Mouse (Mus musculus) adrenal gland, adult 2 months (tissue): ENCODE measurements around the gene Gm3854. TPM values are rescaled to one million over a fixed set of nuclear protein-coding genes. Genes with fewer than 3 reads are reported as not detected.

Experiments used
- DNase-seq: peaks from one replicate; pipeline ENCODE4 v3.0.0; 2021
- polyA plus RNA-seq: library from polyadenylated mRNA; depleted of rRNA; stranded (reverse); fragments of >200 nt; gene quantifications from 2 replicates; pipeline ENCODE4 v1.2.3, GENCODE M21; 2012; rRNA removed
- total RNA-seq, 2 experiments: library from RNA; stranded (reverse); gene quantifications; 2 replicates each; pipeline ENCODE4 v1.2.3; 2021

The Gm3854 gene
- total and polyA plus RNA-seq, 3 experiments: 0.58 to 1.0 TPM; not detected in 1

DNA sequence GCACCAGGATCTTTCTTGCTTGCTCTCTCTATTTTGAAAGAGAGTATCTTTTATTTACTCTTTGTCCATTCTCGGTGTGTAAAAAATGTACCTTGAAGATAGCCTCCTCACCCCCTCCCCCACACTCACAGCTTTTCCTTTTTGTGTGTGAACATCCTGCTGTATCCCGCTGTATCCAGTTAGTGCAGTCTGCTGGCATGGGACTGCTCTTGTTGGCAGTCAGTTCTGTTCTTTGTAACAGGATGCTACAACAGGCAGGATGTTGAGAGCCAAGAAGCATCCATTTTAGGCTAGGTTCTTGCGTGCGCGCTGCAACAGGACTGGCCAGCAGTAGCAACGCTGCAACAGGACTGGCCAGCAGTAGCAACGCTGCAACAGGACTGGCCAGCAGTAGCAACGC, 43.4 kb downstream of the Gm3854 start:
- no peak for DNase-seq

DNA sequence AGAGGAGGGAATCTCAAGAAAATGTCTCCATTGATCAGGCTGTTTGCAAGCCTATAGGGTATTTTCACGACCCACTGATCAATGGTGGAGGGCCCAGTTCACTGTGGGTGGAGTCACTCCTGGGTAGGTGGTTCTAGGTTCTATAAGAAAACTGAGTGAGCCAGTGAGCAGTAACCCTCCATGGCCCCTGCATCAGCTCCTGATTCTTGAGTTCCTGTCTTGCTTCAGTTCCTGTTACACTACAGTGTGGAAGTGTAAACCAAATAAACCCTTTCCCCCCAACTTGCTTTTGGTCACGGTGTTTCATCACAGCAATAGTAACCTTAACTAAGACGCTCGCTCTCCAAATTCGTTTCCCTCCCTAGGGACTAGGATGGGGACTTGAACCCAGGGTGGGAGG, 45.4 kb downstream of the Gm3854 start:
- no peak for DNase-seq

DNA sequence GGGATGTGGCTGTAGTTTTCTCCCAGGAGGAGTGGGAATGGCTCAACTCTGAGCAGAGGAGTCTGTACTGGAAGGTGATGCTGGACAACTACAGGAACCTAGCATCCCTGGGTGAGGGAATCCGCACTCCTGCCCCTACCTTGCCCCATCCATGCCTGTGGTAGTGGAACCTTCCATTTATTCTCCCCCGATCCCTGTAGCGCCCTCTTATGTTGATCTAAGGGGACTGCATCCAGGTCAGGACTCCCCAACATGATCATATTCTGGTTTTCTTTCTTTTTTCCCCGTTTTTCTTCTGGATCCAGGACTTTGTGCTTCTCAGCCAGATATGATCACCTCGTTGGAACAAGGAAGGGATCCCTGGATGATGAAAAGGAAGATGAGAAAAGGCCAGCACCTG, 45.9 kb downstream of the Gm3854 start:
- DNase-seq: no peak

DNA sequence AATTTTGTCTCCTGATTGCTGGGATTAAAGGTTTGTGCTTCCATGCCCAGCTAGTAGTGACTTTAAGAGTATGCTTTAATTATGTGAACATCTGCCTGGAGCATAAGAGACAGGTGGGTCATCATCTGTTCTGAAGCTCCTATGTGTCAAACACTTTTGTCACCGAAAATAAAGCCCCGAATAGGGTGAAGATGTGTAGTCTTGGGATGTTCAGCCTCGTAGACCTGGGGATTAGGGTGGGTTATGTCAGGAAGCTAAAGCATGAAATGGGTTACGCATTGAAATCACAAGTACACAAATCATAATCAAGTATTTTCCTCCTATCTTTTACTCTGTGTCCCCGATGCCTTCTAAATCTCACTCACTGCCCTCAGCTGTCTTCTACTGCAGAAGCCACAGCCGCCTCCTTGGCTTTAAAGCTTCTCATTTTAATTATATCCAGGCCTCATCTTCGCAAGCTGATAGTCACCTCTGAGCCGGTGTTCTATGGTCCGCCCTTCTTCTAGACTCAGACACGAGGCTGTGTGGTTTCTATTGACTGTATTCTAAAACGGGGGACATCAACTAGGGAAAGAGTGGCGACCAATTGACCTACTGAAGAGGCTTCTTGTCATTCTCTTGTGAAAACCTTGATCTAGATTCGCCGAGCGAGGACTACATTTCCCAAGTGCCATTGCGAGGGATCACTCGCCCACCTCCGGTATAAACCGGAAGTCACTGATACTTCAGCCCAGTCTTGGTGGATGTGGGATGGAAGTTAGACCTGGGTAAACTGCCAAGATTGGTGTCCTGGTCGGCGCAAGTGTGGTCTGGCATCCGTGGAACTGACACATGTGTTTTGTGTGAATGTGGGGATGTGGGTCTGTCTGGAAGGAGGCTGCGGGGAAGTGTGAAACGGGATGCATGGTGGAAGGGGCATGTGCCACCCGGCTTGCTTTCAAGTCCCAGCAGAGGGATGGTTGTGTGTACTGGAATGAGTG, 54.7 kb downstream of the Gm3854 start, which contains the start of gene Smim17:
TSS of gene Smim17 (plus strand) at position 720 of the 980 bp plus-strand sequence.
- DNase-seq: peak; percentile 68

Other genes starting within 250 kb of the Gm3854 start
- gene Zfp787, start 187.8 kb upstream of the Gm3854 start, total RNA-seq: 10 to 100 TPM; 41.8 to 41.9 TPM
- gene Zfp787, start 187.8 kb upstream of the Gm3854 start, polyA plus RNA-seq: 73.8 and 87.1 TPM in 2 replicates
- gene Zfp444, start 171.5 kb upstream of the Gm3854 start, total RNA-seq: 10 to 100 TPM; 22.5 to 31.1 TPM
- gene Zfp444, start 171.5 kb upstream of the Gm3854 start, polyA plus RNA-seq: 50.7 and 61.8 TPM in 2 replicates
- gene Galp, start 146.7 kb upstream of the Gm3854 start, total RNA-seq: not detected
- gene Galp, start 146.7 kb upstream of the Gm3854 start, polyA plus RNA-seq: not detected in 2 replicates
- not detected for gene Zscan5b, start 121.5 kb upstream of the Gm3854 start, total RNA-seq
- gene Zscan5b, start 121.5 kb upstream of the Gm3854 start, polyA plus RNA-seq: not detected in 2 replicates
- gene Epp13, start 91.0 kb upstream of the Gm3854 start, total RNA-seq: not detected
- gene Epp13, start 91.0 kb upstream of the Gm3854 start, polyA plus RNA-seq: not detected in 2 replicates
- gene Zfp667, start 57.2 kb upstream of the Gm3854 start, total RNA-seq: 1 to 10 TPM; 6.5 to 6.6 TPM
- gene Zfp667, start 57.2 kb upstream of the Gm3854 start, polyA plus RNA-seq: 0.37 and 0.45 TPM in 2 replicates
- gene Zfp583, start 12.5 kb upstream of the Gm3854 start, total RNA-seq: 1 to 10 TPM; 2.5 to 3.5 TPM
- 0.52 and 1.5 TPM in 2 replicates for gene Zfp583, start 12.5 kb upstream of the Gm3854 start, polyA plus RNA-seq
- gene Zfp78, start 19.5 kb downstream of the Gm3854 start, total RNA-seq: 1 to 10 TPM; 1.9 to 3.0 TPM
- 0.02 and 0.20 TPM in 2 replicates for gene Zfp78, start 19.5 kb downstream of the Gm3854 start, polyA plus RNA-seq
- 1 to 10 TPM; 1.4 to 2.5 TPM for gene Zfp28, start 39.5 kb downstream of the Gm3854 start, total RNA-seq
- gene Zfp28, start 39.5 kb downstream of the Gm3854 start, polyA plus RNA-seq: 1.1 and 1.3 TPM in 2 replicates
- under 1 TPM; 0.37 to 0.97 TPM for gene Smim17, start 55.0 kb downstream of the Gm3854 start, total RNA-seq
- 0.03 TPM in 2 replicates for gene Smim17, start 55.0 kb downstream of the Gm3854 start, polyA plus RNA-seq
- gene Gm20715, start 66.5 kb downstream of the Gm3854 start, total RNA-seq: not detected
- not detected in 2 replicates for gene Gm20715, start 66.5 kb downstream of the Gm3854 start, polyA plus RNA-seq
- gene Olfr1344, start 94.9 kb downstream of the Gm3854 start, total RNA-seq: not detected
- 0.34 and 0.76 TPM in 2 replicates for gene Olfr1344, start 94.9 kb downstream of the Gm3854 start, polyA plus RNA-seq
- gene Olfr1336, start 112.4 kb downstream of the Gm3854 start, total RNA-seq: not detected
- not detected in 2 replicates for gene Olfr1336, start 112.4 kb downstream of the Gm3854 start, polyA plus RNA-seq
- gene Olfr1346, start 123.3 kb downstream of the Gm3854 start, total RNA-seq: not detected
- not detected in 2 replicates for gene Olfr1346, start 123.3 kb downstream of the Gm3854 start, polyA plus RNA-seq
- not detected for gene Olfr5, start 143.2 kb downstream of the Gm3854 start, total RNA-seq
- not detected in 2 replicates for gene Olfr5, start 143.2 kb downstream of the Gm3854 start, polyA plus RNA-seq
- gene Olfr1347, start 156.0 kb downstream of the Gm3854 start, total RNA-seq: not detected
- gene Olfr1347, start 156.0 kb downstream of the Gm3854 start, polyA plus RNA-seq: not detected in 2 replicates
- not detected for gene Olfr1348, start 165.0 kb downstream of the Gm3854 start, total RNA-seq
- gene Olfr1348, start 165.0 kb downstream of the Gm3854 start, polyA plus RNA-seq: not detected in 2 replicates
- gene Olfr1349, start 179.2 kb downstream of the Gm3854 start, total RNA-seq: not detected
- not detected in 2 replicates for gene Olfr1349, start 179.2 kb downstream of the Gm3854 start, polyA plus RNA-seq
- gene Olfr1350, start 221.1 kb downstream of the Gm3854 start, total RNA-seq: not detected
- gene Olfr1350, start 221.1 kb downstream of the Gm3854 start, polyA plus RNA-seq: not detected in 2 replicates